ENCODE assay signal across 8 mouse cellular contexts in the genomic region with DNA sequence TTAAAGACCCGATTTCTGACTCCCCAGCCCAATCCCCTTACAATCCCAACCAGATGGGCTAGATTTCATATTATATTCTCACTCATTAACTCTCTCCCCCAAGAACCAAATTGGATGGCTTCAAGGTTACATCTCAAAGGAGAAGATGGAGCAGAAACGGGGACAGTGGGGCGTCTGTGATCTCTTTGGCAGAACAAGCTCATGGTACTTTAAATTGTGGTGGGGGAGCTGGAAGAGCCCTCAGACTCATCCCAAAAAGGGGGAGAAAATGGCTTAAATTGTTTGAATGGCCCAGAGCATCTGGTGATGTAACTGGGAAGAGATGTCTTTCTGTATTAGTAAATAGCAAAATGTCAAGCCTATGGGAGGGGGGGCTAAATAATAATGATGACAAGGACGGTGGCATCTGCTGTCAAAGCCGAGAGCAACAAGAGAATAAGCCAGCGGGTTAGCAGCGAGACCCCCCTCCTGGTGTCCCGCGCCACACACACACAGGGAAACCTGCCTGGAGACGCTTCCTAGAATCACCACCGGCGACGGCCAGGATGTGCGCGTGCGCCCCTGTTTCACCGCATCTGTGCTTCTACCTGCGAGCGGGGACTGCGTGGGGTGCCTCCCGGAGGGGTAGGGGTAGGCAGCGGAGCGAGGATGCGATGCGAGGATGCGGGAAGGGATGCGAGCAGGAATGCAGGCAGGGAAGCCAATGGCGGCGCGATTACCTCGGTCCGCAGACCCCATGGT. TPM values are rescaled to one million over a fixed set of nuclear protein-coding genes. Genes with fewer than 3 reads are reported as not detected.
DNase-seq lines count a peak whose midpoint lies in the region; ATAC-seq and TF ChIP-seq lines count a peak whose summit lies in the region.

No protein-coding gene starts in this region.

- H3K4me2 ChIP-seq in forebrain, embryonic 14.5 days (ENCODE audit: low read length), result peak overlapping the region; percentile 87
- peak overlapping the region; percentile 69 for H3K4me2 ChIP-seq in midbrain, embryonic 13.5 days (replicated peaks)

- peaks cover 5% of the 10 kb centered on the region; the same call in 1 of the 2 replicates for H3K27me3 ChIP-seq in kidney, adult 2 months (replicated peaks; ENCODE audit: control insufficient read depth, insufficient read depth, low read length)
- H3K27me3 ChIP-seq in forebrain, embryonic 14.5 days (replicated peaks; ENCODE audit: control insufficient read depth, insufficient read depth, low read length), result peaks cover 25% of the 10 kb centered on the region
- H3K27me3 ChIP-seq in midbrain, embryonic 13.5 days, result peaks cover 43% of the 10 kb centered on the region

- WGBS in kidney, adult 2 months, result 4% methylated on average over 32 of the region's 32 CpGs
- WGBS in forebrain, embryonic 14.5 days, result 1% methylated on average over 32 of the region's 32 CpGs
- WGBS in midbrain, embryonic 13.5 days, result under 1% methylated on average over 32 of the region's 32 CpGs

- no peak for TF ChIP-seq CTCF in kidney, adult 2 months (conservative IDR thresholded peaks at IDR 0.05; ENCODE audit: insufficient read depth, insufficient read length, low read depth, low read length)
- no peak for TF ChIP-seq CTCF in layer of hippocampus, adult 2 months (conservative IDR thresholded peaks at IDR 0.05)

- 0 out of 2 replicates have a peak, but pooled peaks cover 4% of the 10 kb centered on the region for H3K4me1 ChIP-seq in kidney, adult 2 months (ENCODE audit: control insufficient read depth, insufficient read depth, low read length)
- H3K4me1 ChIP-seq in forebrain, embryonic 14.5 days (ENCODE audit: control insufficient read depth, insufficient read depth, low read length), result peaks cover 7% of the 10 kb centered on the region; the same call in 1 of the 2 replicates
- H3K4me1 ChIP-seq in midbrain, embryonic 13.5 days (replicated peaks), result peaks cover 38% of the 10 kb centered on the region

- H3K9ac ChIP-seq in forebrain, embryonic 14.5 days (ENCODE audit: low read length), result peak overlapping the region; percentile 64
- peak overlapping the region; percentile 69 for H3K9ac ChIP-seq in midbrain, embryonic 13.5 days (replicated peaks)

- H3K36me3 ChIP-seq in kidney, adult 2 months (ENCODE audit: control insufficient read depth, insufficient read depth, low read length), result no peaks in the 10 kb centered on the region
- no peaks in the 10 kb centered on the region for H3K36me3 ChIP-seq in forebrain, embryonic 14.5 days (ENCODE audit: control insufficient read depth, insufficient read depth, low read length)
- no peaks in the 10 kb centered on the region for H3K36me3 ChIP-seq in midbrain, embryonic 13.5 days

- TF ChIP-seq POLR2A in kidney, adult 2 months (IDR thresholded peaks at IDR 0.05; ENCODE audit: low read depth, low read length), result no peak

- no peak for DNase-seq in kidney, adult 2 months
- no peak for DNase-seq in kidney, adult 9 months
- peak; percentile 66 for DNase-seq in forebrain, embryonic 14.5 days (ENCODE audit: low spot score)
- DNase-seq in layer of hippocampus, adult 2 months (ENCODE audit: low spot score in 2 of 2), result peak in 1 of 2 experiments; percentile 61
- no peak for DNase-seq in ovary, postnatal 10 days (ENCODE audit: low spot score)
- no peak for DNase-seq in adrenal gland, postnatal 4 days (ENCODE audit: low spot score in 2 of 2)

- no peaks in the 10 kb centered on the region for H3K9me3 ChIP-seq in forebrain, embryonic 14.5 days (replicated peaks; ENCODE audit: control insufficient read depth, low read length)
- no peaks in the 10 kb centered on the region for H3K9me3 ChIP-seq in midbrain, embryonic 13.5 days

- no peak overlapping the region for H3K27ac ChIP-seq in kidney, adult 2 months (ENCODE audit: insufficient read depth, low read depth, low read length)
- H3K27ac ChIP-seq in forebrain, embryonic 14.5 days (ENCODE audit: low read depth, low read length), result peak overlapping the region; percentile 14; the same call in 1 of the 2 replicates
- H3K27ac ChIP-seq in layer of hippocampus, adult 2 months, result peak overlapping the region; percentile 89
- peak overlapping the region; percentile 68 for H3K27ac ChIP-seq in midbrain, embryonic 13.5 days

- peak; percentile 22; the same call in 1 of the 2 replicates for ATAC-seq in cerebellum, adult (ENCODE audit: insufficient number of reproducible peaks, low FRiP score, low TSS enrichment)
- peak; percentile 74 for ATAC-seq in forebrain, embryonic 14.5 days
- peak; percentile 87 for ATAC-seq in midbrain, embryonic 13.5 days

- peak overlapping the region; percentile 2; the same call in 1 of the 2 replicates for H3K4me3 ChIP-seq in kidney, adult 2 months (ENCODE audit: insufficient read depth, low read depth, low read length)
- peak overlapping the region; percentile 44 for H3K4me3 ChIP-seq in forebrain, embryonic 14.5 days (ENCODE audit: low read depth, low read length)
- peak overlapping the region; percentile 75 for H3K4me3 ChIP-seq in layer of hippocampus, adult 2 months
- H3K4me3 ChIP-seq in midbrain, embryonic 13.5 days (replicated peaks), result peak overlapping the region; percentile 50

RNA-seq across cellular contexts. Expression of a gene that starts 0.5 kb away (rescaled TPM):
- 2.9 and 3.4 TPM in 2 replicates for polyA plus RNA-seq in kidney, adult 2 months (2012; rRNA removed)
- polyA plus RNA-seq in forebrain, embryonic 14.5 days (2014; fragmentation: Nextera tagmentation; extraction: Ambion mirVana), result 1.2 and 1.4 TPM in 2 replicates
- total RNA-seq in layer of hippocampus, adult 2 months (2021), result 10 to 100 TPM; 19.7 to 20.1 TPM
- polyA plus RNA-seq in midbrain, embryonic 13.5 days (2015; fragmentation: Nextera tagmentation; extraction: Ambion mirVana), result 1.7 TPM in 2 replicates
- total RNA-seq in adrenal gland, postnatal 4 days (2021), result 1 to 10 TPM; 4.4 to 5.0 TPM

Comparison
In these comparisons a context has a peak if more than half of its experiments do, and no peak if none do; other contexts are left out.
1. H3K4me3 ChIP-seq: peak in every context shown above with its lines; median percentile 75 in layer of hippocampus, adult 2 months; 50 in midbrain, embryonic 13.5 days; 44 in forebrain, embryonic 14.5 days; 2 in kidney, adult 2 months.
2. ATAC-seq: peak in every context shown above with its lines; median percentile 87 in midbrain, embryonic 13.5 days; 74 in forebrain, embryonic 14.5 days; 22 in cerebellum, adult.